Mouse (Mus musculus): ENCODE results near the gene Tgoln1.

DNA sequence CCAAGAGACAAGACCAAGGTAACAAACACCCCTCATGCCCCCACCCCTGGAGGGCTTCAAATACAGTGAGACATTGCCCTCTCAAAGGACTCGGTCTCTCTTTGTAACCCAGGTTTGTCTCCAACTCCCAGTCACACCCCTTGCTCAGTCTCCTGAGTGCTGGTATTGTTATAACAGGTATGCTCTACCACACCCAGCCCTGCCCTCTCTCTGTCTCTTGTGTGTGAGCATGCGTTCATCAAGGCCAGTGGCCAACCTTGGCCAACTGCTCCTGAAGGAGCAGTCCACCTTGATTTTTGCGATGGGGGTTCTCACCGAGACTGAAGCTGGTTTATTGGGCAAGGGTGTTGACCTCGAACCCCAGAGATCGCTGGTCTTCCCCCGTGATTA, 39.2 kb upstream of the Tgoln1 start:
- TF ChIP-seq CTCF (IDR thresholded peaks at IDR 0.05; ENCODE audit: borderline replicate concordance, insufficient read depth, low read length), result no peak
- TF ChIP-seq POLR2A (IDR thresholded peaks at IDR 0.05; ENCODE audit: low read depth, low read length), result no peak
